Mouse (Mus musculus): Measurements from ENCODE around the gene Macrod2.
"Not testable (repeated sequence)": the region's sequence is repeated elsewhere in the genome, so short reads cannot be mapped to it uniquely, and the experiment has no call there.

- TF ChIP-seq GATA1 (IDR thresholded peaks at IDR 0.05; ENCODE audit: borderline replicate concordance, low read length); FLI1 (IDR thresholded peaks at IDR 0.05; ENCODE audit: low read length): not testable (repeated sequence)
Measured at GRCm38 (mm10) chr2:140742954-140743353, 347.8 kb downstream of the Macrod2 start.

Data from megakaryocyte, embryonic 14.5 days (primary cell).